Mouse (Mus musculus) layer of hippocampus, adult 11-12 months (tissue): ENCODE results near the gene Itga9.
A peak's percentile ranks its signal among the peaks of the same experiment; 100 is the strongest.

Experiments
- DNase-seq: peaks from one replicate; pipeline ENCODE4 v3.0.0; 2022; ENCODE audit warnings: low spot score

The Itga9 gene

DNA sequence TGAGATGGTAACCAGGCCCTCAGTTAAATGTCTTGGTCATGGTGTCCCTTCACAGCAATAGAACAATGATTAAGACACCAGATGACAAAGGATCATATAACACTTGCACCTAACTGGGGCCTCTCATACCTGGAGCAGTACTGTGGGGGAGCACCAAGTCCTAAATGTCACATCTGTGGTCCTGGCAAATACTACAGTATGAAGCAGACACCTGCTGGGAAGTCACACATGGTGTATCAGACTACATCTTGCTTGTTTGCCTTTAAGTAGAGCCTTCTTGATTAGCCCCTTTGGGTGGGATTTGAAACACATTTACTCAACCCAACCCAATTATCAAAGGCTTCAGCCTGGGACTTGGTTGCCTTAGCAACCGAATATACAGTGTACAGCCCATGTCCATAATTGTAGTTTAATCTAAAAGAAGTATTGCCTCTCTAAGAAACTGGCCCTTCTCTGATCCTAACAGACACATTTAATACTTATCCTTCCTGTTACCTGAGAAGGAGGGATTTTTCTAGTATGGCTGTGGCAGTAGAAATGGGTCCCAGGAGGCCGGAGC, 170.5 kb downstream of the Itga9 start:
- no peak for DNase-seq

DNA sequence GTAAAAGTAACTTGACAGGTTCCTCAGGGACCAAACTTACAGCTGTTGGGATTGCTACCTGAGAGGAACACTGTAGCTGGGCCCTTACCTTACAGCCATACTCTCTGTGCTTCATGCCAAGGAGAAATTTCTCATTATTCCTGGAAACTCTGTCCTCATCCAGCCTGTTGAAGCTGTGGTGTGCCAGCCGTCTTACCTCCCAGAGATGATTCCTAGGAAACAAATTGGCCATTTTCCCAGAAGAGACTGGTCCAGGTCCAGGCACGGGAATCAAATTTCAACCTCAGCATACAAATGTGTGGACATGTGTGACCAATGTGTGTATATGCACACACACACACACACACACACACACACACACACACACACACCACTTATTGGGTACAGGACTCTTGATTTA, 172.1 kb downstream of the Itga9 start:
- DNase-seq = no peak

DNA sequence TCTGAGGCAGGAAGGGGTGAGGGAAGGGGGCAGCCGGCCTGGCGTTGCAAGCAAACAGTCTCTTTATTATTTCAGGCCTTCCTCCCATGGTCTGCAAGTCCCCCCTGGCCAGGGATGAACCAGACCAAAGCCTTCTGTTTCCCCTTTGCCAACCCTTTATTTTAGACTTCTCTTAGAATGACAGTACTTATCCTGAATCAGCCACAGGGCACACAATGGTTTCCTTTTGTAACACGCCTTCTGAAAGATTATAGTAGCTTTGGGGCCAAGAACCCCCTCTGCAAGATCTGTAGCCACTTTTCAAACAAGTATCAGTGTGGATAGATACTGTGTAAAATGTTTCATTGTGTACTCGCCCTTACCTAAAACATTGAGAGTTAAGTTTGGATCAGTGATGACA, 178.1 kb downstream of the Itga9 start:
- no peak for DNase-seq

DNA sequence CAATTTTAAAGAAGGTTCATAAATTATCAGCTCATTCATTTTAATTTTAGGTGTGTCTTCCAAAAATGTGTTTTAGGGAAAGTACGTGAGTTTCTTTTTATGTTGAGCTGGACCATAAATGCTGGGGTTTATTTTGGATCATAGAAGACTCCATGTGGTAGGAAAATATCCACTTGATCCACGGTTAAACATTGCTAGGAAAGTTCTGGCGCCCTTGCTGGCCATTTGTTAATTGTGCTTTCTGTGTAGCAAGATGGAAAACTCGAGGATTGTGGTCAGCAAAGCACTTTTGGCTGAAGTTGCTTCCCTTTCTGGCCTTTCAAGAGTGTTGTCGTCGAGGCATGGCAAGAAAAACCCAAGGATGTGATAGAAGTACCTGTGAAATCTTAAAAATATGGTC, 179.3 kb downstream of the Itga9 start:
- no peak for DNase-seq

DNA sequence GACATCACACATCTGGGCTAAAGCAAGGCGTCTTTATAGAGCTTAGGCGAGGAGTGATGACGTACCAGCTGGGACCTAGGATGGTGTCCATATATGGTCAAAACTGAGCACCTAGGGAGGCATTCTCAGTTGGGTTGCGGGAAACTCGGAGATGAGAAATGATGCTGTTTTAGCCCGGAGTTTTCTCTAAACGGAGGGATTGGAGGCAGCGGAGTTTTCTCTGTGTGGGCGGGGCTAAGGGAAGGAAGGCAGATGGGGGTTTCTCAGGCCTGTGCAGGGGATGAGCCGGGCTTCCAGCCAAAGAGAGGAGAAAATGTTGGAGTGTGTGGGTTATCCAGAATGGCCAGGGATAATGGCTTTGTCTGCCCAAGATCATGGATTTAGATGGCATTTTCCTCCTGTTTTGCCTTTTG, 182.4 kb downstream of the Itga9 start:
- DNase-seq = peak; percentile 17

DNA sequence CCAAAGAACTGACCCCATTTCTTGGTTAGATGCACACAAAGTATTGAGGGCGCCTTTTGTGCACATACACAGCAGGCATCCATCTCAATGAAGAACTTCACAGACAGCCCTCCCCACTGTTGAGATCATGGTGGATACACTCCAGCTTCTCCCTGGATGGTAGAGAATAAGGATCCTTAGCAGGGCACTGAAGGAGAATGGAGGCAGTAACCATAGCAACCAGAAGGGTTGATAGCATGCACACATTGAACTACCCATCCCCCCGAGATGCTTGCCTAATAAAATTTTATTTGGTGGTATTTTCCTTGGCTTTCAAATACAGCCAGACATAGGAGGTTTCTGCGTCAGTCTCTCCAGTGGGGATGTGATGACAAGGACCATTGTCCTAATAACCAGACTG, 184.7 kb downstream of the Itga9 start:
- DNase-seq = no peak

DNA sequence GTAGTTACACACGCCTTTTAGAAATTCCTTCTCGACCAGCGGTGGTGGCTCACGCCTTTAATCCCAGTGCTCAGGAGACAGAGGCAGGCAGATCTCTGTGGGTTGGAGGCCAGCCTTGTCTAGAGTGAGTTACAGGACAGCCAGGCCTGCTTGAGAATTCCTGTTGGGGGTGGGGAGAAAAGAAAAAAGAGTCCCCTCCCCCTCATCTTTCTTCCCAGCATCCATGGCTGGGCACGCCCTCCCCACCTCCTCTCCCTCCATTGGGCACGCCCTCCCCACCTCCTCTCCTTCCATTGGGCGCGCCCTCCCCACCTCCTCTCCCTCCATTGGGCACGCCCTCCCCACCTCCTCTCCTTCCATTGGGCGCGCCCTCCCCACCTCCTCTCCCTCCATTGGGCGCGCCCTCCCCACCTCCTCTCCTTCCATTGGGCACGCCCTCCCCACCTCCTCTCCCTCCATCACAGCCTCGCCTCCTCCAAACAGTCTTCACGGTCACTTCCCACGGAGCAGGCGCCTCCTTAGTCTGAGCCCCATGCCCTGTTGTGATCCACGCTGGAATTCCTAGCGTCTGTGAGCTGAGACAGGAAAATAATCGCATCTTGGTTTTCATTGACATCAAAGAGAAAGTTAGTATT, 186.8 kb downstream of the Itga9 start:
- no peak for DNase-seq

DNA sequence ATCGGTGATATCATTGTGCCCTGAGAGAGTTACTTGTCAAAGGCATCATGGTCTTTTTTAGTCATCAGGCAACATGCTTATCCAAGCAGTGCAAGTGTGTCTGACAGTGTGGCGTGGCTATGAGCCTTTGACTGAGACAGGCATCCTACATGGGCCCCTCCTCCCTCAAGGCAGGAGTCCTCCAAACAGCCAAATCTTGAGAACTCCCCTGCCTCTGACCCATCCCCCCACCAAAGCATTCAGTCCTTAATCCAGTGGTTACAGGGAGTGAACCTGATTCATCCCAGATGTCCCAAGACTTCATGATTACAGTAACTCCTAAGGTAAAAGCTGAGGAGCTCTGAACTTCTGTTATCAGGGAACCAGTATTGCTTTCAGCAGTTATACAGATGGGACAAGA, 188.2 kb downstream of the Itga9 start:
- DNase-seq = no peak

DNA sequence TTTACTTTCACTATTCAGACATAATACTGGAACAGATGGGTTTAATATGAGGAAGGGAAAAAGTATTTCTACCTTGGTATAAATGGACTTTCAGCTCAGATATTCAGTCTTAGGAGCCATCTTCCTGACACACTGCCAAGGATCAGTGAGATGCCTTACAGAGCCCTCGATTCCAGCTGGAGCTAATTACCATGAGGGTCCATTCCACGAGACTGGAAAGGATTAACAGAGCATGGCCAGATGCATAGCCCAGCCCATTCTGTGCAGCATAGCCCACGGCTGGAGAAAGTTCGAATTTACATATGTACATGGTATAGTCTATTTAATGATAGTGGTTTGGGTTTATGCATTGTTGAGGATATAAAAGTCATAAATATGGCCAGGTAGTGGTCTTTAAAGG, 188.8 kb downstream of the Itga9 start:
- no peak for DNase-seq

DNA sequence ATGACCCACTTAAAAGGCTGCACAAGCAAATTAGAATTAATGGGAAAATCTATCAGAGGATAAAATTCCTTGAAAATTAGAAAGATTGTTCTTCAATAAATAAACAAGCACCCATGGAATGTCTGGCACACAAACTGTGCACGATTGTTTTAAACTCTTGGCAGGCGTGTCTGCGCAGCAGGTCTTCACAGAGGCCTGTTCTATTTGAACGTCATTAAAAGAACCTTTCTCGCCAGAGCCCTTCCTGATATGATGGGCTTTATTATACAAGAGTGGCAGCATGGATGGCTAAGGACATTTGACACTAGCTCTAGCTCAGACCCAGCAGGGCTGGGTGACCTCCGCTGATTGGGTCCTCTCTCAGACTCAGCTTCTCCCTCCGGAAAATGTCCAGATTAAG, 192.6 kb downstream of the Itga9 start:
- DNase-seq = peak; percentile 29

DNA sequence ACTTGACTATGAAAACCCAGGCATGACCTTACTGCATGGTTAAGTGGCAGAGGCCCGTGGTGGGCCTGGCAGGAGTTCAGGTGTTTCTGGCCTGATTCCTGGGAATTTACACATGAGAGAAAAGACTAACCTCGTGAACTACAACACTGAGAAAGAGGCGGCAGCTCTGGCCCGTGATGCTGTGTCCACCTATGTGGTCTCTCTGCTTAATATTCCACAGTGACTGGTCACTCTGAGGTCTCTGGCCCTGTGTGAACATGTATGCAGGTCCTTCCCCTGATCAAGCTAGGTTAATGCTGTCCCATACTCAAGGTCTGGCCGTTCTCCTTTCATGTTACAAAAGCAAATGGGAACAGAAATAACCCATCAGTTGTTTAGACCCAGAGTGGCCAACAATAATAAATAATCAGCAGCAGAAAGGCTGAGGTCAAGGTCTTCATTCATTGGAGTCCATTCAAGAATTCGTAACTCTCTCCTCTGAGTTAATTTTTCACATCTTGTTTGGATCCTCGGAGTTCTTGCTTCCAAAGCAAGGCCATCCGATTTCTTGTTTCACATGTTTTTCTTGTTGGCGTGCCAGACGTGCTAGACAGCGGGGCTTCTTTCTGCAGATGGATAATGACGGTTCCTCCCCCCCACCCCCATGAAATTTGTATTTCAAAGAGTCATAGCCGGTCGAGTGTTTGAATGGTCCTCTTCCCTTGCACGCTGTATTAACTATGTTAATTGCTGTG, 194.9 kb downstream of the Itga9 start:
- no peak for DNase-seq

DNA sequence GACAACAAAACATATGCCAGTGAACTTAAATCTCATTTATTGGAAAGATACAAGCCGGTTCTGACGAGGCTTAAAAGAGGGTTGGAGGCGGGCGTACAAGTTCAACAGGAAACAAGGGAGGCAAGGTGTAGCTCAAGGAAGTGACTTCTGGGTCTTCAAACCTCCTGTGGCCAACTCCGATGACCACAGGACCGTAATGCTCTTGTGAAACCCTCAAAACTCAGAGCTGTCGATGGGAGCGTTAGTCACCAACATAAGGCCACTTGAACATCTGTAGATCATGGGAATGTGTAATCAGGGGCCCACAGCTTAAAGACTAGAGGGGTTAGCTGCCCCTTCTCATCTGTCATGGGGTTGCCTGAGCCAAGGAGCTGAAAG, 195.4 kb downstream of the Itga9 start:
- no peak for DNase-seq

DNA sequence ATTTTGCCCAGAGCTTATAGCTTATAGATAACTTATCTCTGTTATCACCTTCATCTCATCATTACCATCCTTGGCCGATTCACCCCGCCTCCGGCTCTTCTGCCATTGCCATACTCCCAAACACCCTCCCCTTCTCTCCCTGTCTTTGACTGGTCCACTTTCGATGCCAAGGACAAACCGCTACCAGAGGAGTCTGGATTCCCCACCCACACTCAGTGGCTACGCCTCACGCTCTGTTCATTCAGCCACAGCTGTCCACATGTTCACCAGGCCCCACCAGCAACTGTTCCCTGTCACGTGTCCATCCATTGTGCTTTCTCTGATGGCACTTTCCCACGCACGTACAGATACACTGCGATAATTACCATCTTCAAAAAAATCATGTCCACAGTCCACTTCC, 195.9 kb downstream of the Itga9 start:
- DNase-seq = no peak

DNA sequence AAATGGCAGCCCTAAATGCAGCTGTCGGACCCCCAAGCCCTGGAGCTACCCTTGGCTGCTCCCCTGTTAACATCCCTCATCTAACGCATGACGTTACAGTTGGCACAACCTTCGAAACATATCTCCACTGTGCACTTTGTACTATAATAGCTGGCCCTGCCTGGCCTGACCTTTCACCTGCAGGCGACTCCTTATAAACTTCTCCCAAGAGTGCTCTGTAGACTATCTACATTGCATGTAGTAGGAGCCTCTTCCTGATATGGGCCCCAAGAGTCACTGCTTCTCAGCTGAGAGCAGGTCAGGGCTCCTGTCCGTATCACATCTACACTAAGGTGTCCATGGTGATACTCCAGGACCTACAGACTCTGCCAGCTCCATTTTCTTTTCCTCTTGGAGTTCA, 199.2 kb downstream of the Itga9 start:
- no peak for DNase-seq

DNA sequence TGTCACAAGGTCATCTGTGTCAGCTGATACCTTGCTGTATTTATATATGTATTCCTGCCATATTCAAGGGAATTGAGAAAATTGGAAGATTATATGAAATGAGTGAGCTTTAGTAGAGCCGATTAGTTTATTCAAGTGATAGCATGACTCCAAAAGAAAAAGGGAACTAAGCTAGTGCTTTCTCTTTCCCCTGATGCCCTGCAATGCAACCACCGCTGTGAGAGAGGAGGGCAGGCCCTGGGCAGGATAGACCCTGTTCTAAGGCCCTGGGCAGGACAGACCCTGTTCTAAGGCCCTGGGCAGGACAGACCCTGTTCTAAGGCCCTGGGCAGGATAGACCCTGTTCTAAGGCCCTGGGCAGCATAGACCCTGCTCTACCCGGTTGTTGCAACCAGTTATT, 201.2 kb downstream of the Itga9 start:
- DNase-seq = no peak

DNA sequence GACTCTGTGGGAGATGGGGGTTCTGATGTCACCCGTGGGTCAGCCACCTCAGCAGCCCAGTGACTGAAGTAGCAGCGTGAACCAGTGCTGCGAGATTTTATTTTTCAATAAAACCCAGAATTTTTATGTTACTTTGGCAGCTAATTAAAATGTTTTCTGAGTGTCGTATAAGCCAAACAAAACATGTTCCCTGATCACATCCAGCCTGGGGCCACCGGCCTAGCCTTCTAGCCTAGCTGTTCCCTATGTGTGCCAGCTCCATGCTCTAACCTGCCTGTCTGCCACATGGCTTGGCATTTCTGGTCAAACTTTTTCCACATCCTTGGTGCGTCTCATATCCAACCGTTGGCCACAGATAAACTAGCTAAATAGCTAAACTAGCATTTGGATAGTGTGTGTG, 205.7 kb downstream of the Itga9 start:
- no peak for DNase-seq

DNA sequence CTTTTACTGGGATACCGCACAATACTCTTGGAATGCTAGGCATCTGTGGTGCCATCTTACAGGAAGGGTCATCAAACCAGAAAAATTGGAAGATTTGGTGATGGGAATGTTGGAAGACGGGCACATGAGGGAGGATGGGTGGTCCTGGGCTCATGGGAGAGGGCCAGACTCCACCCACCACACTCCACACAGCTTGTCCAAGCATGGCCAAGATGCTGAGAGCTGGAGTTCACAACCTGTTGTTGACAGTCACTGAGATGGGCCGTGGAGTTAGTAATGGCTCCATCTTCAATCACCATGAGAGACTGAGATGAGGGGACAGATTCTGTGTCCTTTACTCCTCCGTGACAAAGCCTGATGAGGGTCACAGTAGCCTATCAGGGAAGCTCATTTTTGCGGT, 207.0 kb downstream of the Itga9 start:
- no peak for DNase-seq

DNA sequence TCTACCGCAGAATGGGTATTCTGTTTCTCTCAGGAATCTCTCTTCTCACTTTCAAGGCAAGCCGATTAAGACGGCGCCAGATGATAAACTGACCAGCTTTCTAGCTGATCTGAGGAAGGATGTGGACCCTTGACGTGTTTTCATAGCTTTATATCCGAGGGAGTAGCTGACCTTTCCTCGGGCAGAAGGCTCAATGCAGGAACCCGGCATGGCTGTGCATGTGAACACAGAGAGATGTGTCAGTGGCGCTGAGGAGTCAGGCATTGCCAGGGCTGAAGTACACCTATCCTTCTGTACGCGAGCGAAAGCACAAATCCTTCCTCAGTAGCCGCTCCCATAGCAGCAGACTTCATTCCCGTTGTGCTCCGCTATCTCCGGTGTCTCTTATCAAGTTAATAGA, 207.6 kb downstream of the Itga9 start:
- DNase-seq = no peak

DNA sequence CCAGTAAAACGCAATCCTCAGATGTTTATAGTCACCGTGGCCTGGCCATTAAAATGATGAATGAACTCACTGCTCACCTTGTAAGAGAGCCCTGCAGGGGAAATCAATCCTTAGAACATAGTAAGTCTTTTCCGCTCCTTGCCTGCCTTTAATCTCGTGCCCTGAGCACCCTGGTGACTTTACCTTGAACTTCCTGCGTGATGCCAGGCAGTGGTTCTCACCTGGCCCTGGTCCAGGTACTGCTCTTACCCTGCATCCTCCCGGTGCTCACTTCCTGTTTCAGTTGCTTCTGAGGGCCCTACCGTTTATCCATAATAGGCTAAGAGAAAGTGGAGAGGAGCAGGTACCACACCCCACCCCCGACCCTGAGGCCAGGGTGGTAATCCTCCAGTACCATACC, 208.0 kb downstream of the Itga9 start:
- no peak for DNase-seq

DNA sequence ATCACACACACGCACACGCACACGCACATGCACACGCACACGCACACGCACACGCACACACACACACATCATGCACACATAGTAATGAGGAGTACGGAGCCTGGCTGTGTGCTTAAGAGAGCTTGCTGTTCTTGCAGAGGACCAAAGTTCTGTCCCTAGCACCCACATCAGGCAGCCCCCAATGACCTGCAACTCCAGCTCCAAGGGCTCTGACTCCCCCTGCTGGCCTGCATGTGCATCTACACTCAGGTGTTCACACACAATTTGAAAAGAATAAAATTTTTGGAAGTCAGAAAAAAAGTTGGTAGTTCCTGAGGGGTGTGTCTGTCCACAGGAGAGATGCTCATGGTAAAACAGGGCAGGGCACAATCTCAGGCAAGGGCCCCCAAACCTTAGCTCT, 209.1 kb downstream of the Itga9 start:
- DNase-seq = no peak

DNA sequence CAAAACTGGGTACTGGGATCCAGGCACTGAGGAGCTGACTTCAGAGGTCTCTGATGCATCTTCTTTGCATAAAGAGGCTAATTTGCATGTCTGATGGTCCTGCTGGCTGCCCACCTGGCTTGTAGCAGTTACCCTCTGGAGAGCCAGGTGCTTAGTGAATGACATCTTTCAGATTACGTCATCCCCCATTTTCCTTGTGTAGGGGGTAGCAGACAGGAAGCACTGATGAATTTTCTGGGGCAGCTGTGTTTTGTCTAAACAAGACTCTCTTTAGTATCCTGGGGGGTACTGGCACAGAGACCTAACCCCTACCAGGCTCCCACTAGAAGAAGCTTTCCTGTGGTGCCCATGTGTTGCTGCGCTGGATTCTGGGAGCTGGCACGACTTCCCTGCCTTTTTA, 212.0 kb downstream of the Itga9 start:
- no peak for DNase-seq

DNA sequence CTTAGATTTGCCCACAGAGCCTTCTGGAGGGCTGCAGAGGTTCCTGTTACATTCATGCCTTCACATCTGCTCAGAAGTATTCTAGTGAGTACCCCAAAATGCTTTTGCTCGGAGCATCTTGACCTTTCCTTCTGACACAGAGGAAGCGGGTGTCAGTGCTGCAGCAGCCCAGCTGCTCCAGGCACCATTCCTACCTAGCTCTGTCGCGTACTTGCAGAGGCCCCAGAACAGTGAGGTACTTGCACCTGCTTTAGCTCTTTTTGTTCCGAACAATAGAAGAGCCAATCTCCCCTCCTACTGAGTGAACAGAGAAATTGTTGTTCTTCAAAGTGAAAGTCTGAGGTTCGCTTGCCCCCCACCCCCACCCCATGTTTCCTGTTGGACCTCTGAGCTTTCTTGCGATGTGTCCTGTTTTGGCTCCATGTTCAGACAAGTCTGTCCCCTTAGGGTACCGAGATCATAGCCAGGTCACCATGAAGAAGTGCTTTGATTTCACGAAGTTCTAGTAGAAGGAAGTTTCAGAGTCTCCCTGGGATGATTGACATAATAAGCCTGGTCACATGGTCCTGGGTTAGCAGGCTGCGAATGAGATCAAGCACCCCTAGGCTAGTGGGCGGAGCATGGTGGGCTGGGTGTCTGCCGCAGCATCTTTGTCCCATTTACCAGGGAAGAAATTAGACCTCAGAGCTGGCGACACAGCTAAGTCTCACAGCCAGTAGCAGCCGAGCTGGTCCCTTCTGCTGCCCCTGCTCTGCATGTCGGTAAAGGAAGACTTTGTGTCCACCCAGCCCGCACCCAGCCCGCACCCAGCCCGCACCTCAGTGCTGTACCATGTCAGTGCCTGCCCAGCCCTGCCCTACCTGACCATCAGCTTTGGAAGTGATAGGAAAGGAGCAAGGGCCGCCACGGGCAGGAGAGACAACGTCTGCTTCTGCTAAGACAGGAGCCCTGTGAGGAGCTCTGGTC, 215.0 kb downstream of the Itga9 start:
- DNase-seq = peak; percentile 20

DNA sequence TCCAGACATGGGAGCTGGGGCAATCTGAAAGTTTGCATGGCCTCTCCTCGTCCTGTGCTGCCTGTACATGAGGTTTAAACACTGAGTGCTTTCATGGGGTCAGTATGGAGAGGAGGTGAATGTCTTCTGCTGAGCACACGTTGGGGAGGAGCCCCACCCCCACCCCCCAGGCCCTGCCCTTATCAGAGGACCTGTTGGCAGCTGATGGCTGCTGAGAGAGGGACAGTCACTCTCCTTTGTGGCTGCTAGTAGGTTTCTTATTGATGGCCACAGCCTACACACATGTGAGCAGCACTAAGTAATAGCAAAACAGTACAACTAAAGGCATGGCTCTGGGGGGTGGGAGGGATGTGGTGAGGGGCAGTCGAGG, 215.7 kb downstream of the Itga9 start:
- DNase-seq = no peak
